Mouse (Mus musculus) embryonic facial prominence, embryonic 12.5 days (tissue): Measurements from ENCODE around the gene P2rx3. TPM values are rescaled to one million over a fixed set of nuclear protein-coding genes. Genes with fewer than 3 reads are reported as not detected.

ENCODE experiments used
- ATAC-seq: fragments of 200-750 bp; cut with Nextera tagmentation; 2 replicates; pipeline ENCODE4 v1.8.0; 2017; ENCODE audit not compliant: insufficient number of reproducible peaks, insufficient read depth, low FRiP score, low TSS enrichment
- H3K27ac ChIP-seq: fragments of 300-500 bp; sonication (generic); 2 replicates; pipeline ENCODE4 v1.5.1; 2016; ENCODE audit warnings: mild to moderate bottlenecking
- H3K27me3 ChIP-seq: fragments of 300-500 bp; sonication (generic); 2 replicates; pipeline ENCODE4 v1.6.1; 2016; ENCODE audit warnings: mild to moderate bottlenecking, moderate library complexity
- H3K36me3 ChIP-seq: fragments of 300-500 bp; sonication (generic); 2 replicates; pipeline ENCODE4 v1.6.1; 2016; ENCODE audit warnings: mild to moderate bottlenecking
- H3K4me1 ChIP-seq: fragments of 300-500 bp; sonication (generic); 2 replicates; pipeline ENCODE4 v1.6.1; 2016
- H3K4me2 ChIP-seq: fragments of 300-500 bp; sonication (generic); replicated peaks from 2 replicates; pipeline ENCODE4 v1.6.1; 2016; ENCODE audit warnings: mild to moderate bottlenecking, moderate library complexity
- H3K4me3 ChIP-seq: fragments of 300-500 bp; sonication (generic); 2 replicates; pipeline ENCODE4 v1.5.1; 2016; ENCODE audit warnings: mild to moderate bottlenecking
- H3K9ac ChIP-seq: fragments of 300-500 bp; sonication (generic); 2 replicates; pipeline ENCODE4 v1.6.1; 2016; ENCODE audit warnings: mild to moderate bottlenecking, moderate library complexity
- H3K9me3 ChIP-seq: fragments of 300-500 bp; sonication (generic); 2 replicates; pipeline ENCODE4 v1.6.1; 2016; ENCODE audit warnings: mild to moderate bottlenecking, moderate library complexity
- WGBS: fragments of 180-500 bp; shearing (Covaris S2); methylation state at CpG from one replicate; pipeline ENCODE4 v1.1.7; 2016; 5-methylcytosine and 5-hydroxymethylcytosine counted together
- polyA plus RNA-seq: library from polyadenylated mRNA; unstranded; fragments of >200 nt; fragmentation: Nextera tagmentation; extraction: Ambion mirVana; gene quantifications from 2 replicates; pipeline ENCODE4 v1.2.1, GENCODE M21; 2016

The P2rx3 gene
- polyA plus RNA-seq, 1 experiment from 2014 or later: 15.0 TPM

- H3K36me3 ChIP-seq: peaks cover 84% of the 10 kb centered on the region
- no peak overlapping the region for H3K4me3 ChIP-seq
- H3K4me2 ChIP-seq: no peak overlapping the region
- H3K9me3 ChIP-seq: no peaks in the 10 kb centered on the region
- H3K9ac ChIP-seq: no peak overlapping the region
- no peak for ATAC-seq
- no peaks in the 10 kb centered on the region for H3K27me3 ChIP-seq
- no peak overlapping the region for H3K27ac ChIP-seq
- 39% methylated on average over 5 of the region's 5 CpGs for WGBS
- peaks cover 18% of the 10 kb centered on the region for H3K4me1 ChIP-seq
Observed at GRCm38 (mm10) chr2:85056711-85057110, 19.4 kb upstream of the P2rx3 start.

GRCm38 (mm10) chr2:85053192-85053816, 16.0 kb upstream of the P2rx3 start:
- H3K9ac ChIP-seq: no peak overlapping the region
- no peaks in the 10 kb centered on the region for H3K27me3 ChIP-seq
- no peak overlapping the region for H3K27ac ChIP-seq
- H3K9me3 ChIP-seq: no peaks in the 10 kb centered on the region
- no peak overlapping the region for H3K4me3 ChIP-seq
- ATAC-seq: no peak
- peaks cover 25% of the 10 kb centered on the region for H3K4me1 ChIP-seq
- H3K4me2 ChIP-seq: no peak overlapping the region
- peaks cover 65% of the 10 kb centered on the region for H3K36me3 ChIP-seq
- 84% methylated on average over 5 of the region's 5 CpGs for WGBS

GRCm38 (mm10) chr2:85050746-85051145, 13.5 kb upstream of the P2rx3 start:
- Histone ChIP-seq H3K27ac (peak overlapping the region; percentile 98), H3K4me1 (peaks cover 33% of the 10 kb centered on the region), H3K4me3 (peak overlapping the region; percentile 73), H3K9me3 (no peaks in the 10 kb centered on the region), H3K36me3 (peaks cover 51% of the 10 kb centered on the region), H3K27me3 (no peaks in the 10 kb centered on the region), H3K9ac (peak overlapping the region; percentile 42), H3K4me2 (peak overlapping the region; percentile 55)
- ATAC-seq: no peak
- WGBS: 41% methylated on average over 9 of the region's 9 CpGs

- peak overlapping the region; percentile 42 for H3K9ac ChIP-seq
- H3K4me2 ChIP-seq: peak overlapping the region; percentile 55
- peak; percentile 64 for ATAC-seq
- peak overlapping the region; percentile 98 for H3K27ac ChIP-seq
- H3K36me3 ChIP-seq: peaks cover 51% of the 10 kb centered on the region
- H3K4me3 ChIP-seq: peak overlapping the region; percentile 73
- H3K9me3 ChIP-seq: no peaks in the 10 kb centered on the region
- peaks cover 33% of the 10 kb centered on the region for H3K4me1 ChIP-seq
- no peaks in the 10 kb centered on the region for H3K27me3 ChIP-seq
- WGBS: 2% methylated on average over 10 of the region's 10 CpGs
Observed at GRCm38 (mm10) chr2:85050001-85050634, 12.9 kb upstream of the P2rx3 start.

DNA sequence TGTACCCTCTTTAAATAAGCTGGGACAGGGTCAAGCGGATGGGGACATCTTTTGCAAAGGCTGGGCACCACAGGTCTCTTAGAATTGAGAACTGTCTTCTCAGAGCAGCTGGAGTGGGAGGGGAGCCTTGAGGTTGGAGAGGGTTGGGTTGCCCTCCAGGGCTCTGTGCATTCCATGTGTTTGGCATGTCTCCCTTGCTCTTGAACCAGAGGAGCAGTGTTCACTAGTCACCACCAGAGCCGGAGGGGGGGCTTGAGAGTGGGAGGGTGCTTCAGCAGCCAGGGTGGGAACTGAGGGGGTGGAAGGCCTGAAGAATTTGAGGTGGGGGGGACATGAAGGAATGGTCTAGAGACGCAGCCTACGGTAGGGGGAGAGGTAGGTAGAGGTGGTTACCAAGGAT, 12.0 kb upstream of the P2rx3 start:
- peak overlapping the region; percentile 98 for H3K27ac ChIP-seq
- WGBS: 49% methylated on average over 4 of the region's 4 CpGs
- no peak; the same call in 1 of the 2 replicates for ATAC-seq
- H3K27me3 ChIP-seq: no peaks in the 10 kb centered on the region
- H3K9ac ChIP-seq: no peak overlapping the region
- no peaks in the 10 kb centered on the region for H3K9me3 ChIP-seq
- H3K4me3 ChIP-seq: peak overlapping the region; percentile 73
- peaks cover 49% of the 10 kb centered on the region for H3K36me3 ChIP-seq
- peaks cover 33% of the 10 kb centered on the region for H3K4me1 ChIP-seq
- H3K4me2 ChIP-seq: peak overlapping the region; percentile 55

- Histone ChIP-seq H3K27ac (peak overlapping the region; percentile 98), H3K9ac (peak overlapping the region; percentile 83), H3K9me3 (no peaks in the 10 kb centered on the region), H3K4me3 (peak overlapping the region; percentile 73), H3K27me3 (no peaks in the 10 kb centered on the region), H3K4me1 (peaks cover 33% of the 10 kb centered on the region), H3K4me2 (peak overlapping the region; percentile 55), H3K36me3 (peaks cover 49% of the 10 kb centered on the region)
- 0% methylated on average over 34 of the region's 44 CpGs for WGBS
- ATAC-seq: peak; percentile 50
Observed at GRCm38 (mm10) chr2:85048168-85048751, 11.0 kb upstream of the P2rx3 start.

- H3K4me1 ChIP-seq: peaks cover 33% of the 10 kb centered on the region
- peak within 1 kb of the TSS; percentile 73 for H3K4me3 ChIP-seq
- under 1% methylated on average over 42 of the region's 42 CpGs for WGBS
- peaks cover 51% of the 10 kb centered on the region for H3K36me3 ChIP-seq
- peak within 1 kb of the TSS; percentile 98 for H3K27ac ChIP-seq
- H3K27me3 ChIP-seq: no peaks in the 10 kb centered on the region
- H3K9me3 ChIP-seq: no peaks in the 10 kb centered on the region
- peak; percentile 72 for ATAC-seq
- H3K9ac ChIP-seq: peak within 1 kb of the TSS; percentile 83
- H3K4me2 ChIP-seq: peak within 1 kb of the TSS; percentile 55
Observed at GRCm38 (mm10) chr2:85047596-85048167, 10.4 kb upstream of the P2rx3 start, which contains the start of gene Tnks1bp1. Gene Tnks1bp1, plus strand, starts transcription at chr2:85048022.

DNA sequence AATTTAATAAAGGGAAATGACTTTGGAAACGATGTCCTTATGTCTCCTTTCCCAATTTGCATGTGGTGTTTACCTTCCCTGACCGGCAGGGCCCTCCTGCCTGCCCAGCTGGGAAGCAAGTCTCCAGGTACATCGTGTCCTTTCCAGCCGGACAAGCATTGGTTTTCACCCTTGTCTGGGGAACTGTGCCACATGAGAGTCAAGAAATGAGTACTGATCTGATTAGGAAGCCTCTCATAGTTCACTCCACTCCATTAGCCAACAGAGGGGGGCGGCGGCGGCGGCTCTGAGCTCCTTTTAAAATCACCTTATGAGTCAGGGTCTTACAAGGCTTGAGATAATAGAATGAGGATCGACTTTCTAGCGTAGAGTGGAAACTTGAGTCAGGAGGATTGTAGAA, 9.8 kb upstream of the P2rx3 start:
- Histone ChIP-seq H3K4me2 (peak overlapping the region; percentile 55), H3K9me3 (no peaks in the 10 kb centered on the region), H3K4me1 (peaks cover 33% of the 10 kb centered on the region), H3K27ac (peak overlapping the region; percentile 98), H3K36me3 (peaks cover 51% of the 10 kb centered on the region), H3K27me3 (no peaks in the 10 kb centered on the region), H3K9ac (no peak overlapping the region), H3K4me3 (peak overlapping the region; percentile 73)
- 45% methylated on average over 10 of the region's 10 CpGs for WGBS
- no peak for ATAC-seq

DNA sequence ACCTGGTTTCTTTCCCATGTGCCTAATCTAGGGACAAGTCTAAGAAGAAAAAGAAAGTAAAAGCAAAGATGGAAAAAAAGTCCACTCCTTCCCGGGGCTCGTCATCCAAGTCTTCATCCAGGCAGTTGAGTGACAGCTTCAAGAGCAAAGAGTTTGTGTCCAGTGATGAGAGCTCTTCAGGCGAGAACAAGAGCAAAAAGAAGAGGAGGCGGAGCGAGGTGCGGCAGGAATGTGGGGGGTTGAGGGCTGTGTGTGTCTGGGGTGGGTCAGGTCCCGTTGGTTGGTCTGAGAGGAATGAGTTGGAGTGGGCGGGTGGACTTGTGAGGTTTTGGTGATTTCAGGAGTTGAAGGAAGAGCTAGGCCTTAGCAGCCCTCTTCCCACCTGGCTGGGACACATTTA, 9.0 kb upstream of the P2rx3 start:
- H3K4me2 ChIP-seq: no peak overlapping the region
- H3K27me3 ChIP-seq: no peaks in the 10 kb centered on the region
- no peak for ATAC-seq
- no peaks in the 10 kb centered on the region for H3K9me3 ChIP-seq
- H3K4me3 ChIP-seq: no peak overlapping the region
- H3K27ac ChIP-seq: peak overlapping the region; percentile 98; the same call in 1 of the 2 replicates
- 77% methylated on average over 8 of the region's 8 CpGs for WGBS
- peaks cover 55% of the 10 kb centered on the region for H3K36me3 ChIP-seq
- H3K4me1 ChIP-seq: peaks cover 29% of the 10 kb centered on the region
- 0 out of 2 replicates have a peak overlapping the region, but pooled peaks have one; percentile 32 for H3K9ac ChIP-seq

- no peak for ATAC-seq
- Histone ChIP-seq H3K9me3 (no peaks in the 10 kb centered on the region), H3K27ac (no peak overlapping the region), H3K4me2 (no peak overlapping the region), H3K4me3 (no peak overlapping the region), H3K9ac (no peak overlapping the region), H3K27me3 (no peaks in the 10 kb centered on the region), H3K4me1 (peaks cover 12% of the 10 kb centered on the region), H3K36me3 (peaks cover 75% of the 10 kb centered on the region)
- WGBS: 80% methylated on average over 7 of the region's 7 CpGs
Observed at GRCm38 (mm10) chr2:85043623-85044022, 6.4 kb upstream of the P2rx3 start.

- peak overlapping the region; percentile 90; the same call in 1 of the 2 replicates for H3K27ac ChIP-seq
- H3K4me3 ChIP-seq: peak overlapping the region; percentile 82
- H3K36me3 ChIP-seq: peaks cover 42% of the 10 kb centered on the region
- H3K4me2 ChIP-seq: peak overlapping the region; percentile 69
- peak overlapping the region; percentile 94 for H3K9ac ChIP-seq
- WGBS: 82% methylated on average over 13 of the region's 13 CpGs
- H3K4me1 ChIP-seq: peaks cover 11% of the 10 kb centered on the region
- no peaks in the 10 kb centered on the region for H3K27me3 ChIP-seq
- ATAC-seq: no peak
- H3K9me3 ChIP-seq: no peaks in the 10 kb centered on the region
Observed at GRCm38 (mm10) chr2:85038336-85038735, 1.1 kb upstream of the P2rx3 start.
